Mouse (Mus musculus): ENCODE measurements around the gene Olfr905.

The Olfr905 gene

GRCm38 (mm10) chr9:38470807-38471206 is at the start of gene Olfr905:
Olfr905 (plus strand) TSS chr9:38471107.
- no peak for DNase-seq

- DNase-seq: no peak
These were observed 47.1 kb upstream of the Olfr905 start for GRCm38 (mm10) chr9:38423801-38424200.

- no peak for DNase-seq
These were observed 43.9 kb upstream of the Olfr905 start for GRCm38 (mm10) chr9:38427026-38427425.

- no peak for DNase-seq
These were observed 41.8 kb upstream of the Olfr905 start, which contains the start of gene Olfr901 for GRCm38 (mm10) chr9:38429155-38429554. Olfr901 (plus strand) TSS chr9:38429455.

- no peak for DNase-seq
These were observed 23.6 kb upstream of the Olfr905 start, which contains the start of gene Olfr902 for GRCm38 (mm10) chr9:38447352-38447751. Olfr902 (plus strand) TSS chr9:38447652.

GRCm38 (mm10) chr9:38462844-38463243 is 8.1 kb upstream of the Olfr905 start, which contains the start of gene Olfr904:
Olfr904 (plus strand) TSS chr9:38463144.
- no peak for DNase-seq

- DNase-seq: no peak
These were observed 15.9 kb downstream of the Olfr905 start, which contains the start of gene Olfr906 for GRCm38 (mm10) chr9:38486785-38487184. Olfr906 (plus strand) TSS chr9:38487085.

- no peak for DNase-seq
These were observed 24.6 kb downstream of the Olfr905 start, which contains the start of gene Olfr907 for GRCm38 (mm10) chr9:38495501-38495900. Olfr907 (plus strand) TSS chr9:38495801.

- DNase-seq: no peak
These were observed 41.4 kb downstream of the Olfr905 start for GRCm38 (mm10) chr9:38512353-38512752.

- no peak for DNase-seq
These were observed 50.4 kb downstream of the Olfr905 start, which contains the start of gene Olfr911-ps1 for GRCm38 (mm10) chr9:38521280-38521679. Olfr911-ps1 (plus strand) TSS chr9:38521580.
